Mouse (Mus musculus): ENCODE data around the gene St6galnac3.

- TF ChIP-seq CTCF (IDR thresholded peaks at IDR 0.05; ENCODE audit: insufficient read depth, low read length) = no peak
- no peak for TF ChIP-seq POLR2A (IDR thresholded peaks at IDR 0.05; ENCODE audit: borderline replicate concordance, extremely low read depth, low read depth, low read length)
Measured at GRCm38 (mm10) chr3:153313167-153313566, 411.8 kb downstream of the St6galnac3 start.

Data from lung, adult 2 months (tissue).